Mouse (Mus musculus) cortical plate, adult 2 months (tissue): ENCODE data around the gene Bmpr1b.

ENCODE experiments used
- CTCF ChIP-seq: fragments of 200-500 bp; IDR thresholded peaks from 2 replicates; pipeline ENCODE4 v1.5.1; 2011; ENCODE audit warnings: mild to moderate bottlenecking, control low read depth, low read length; ENCODE audit not compliant: insufficient read depth; ENCODE audit errors: extremely low read depth
- POLR2A ChIP-seq: fragments of 200-500 bp; IDR thresholded peaks from 2 replicates; pipeline ENCODE4 v1.6.1; 2011; ENCODE audit warnings: mild to moderate bottlenecking, low read length, control low read depth; ENCODE audit not compliant: insufficient read depth; ENCODE audit errors: extremely low read depth

- TF ChIP-seq CTCF (no peak), POLR2A (no peak)
Measured at GRCm38 (mm10) chr3:142071601-142072000, 97.6 kb downstream of the Bmpr1b start.
